Mouse (Mus musculus): ENCODE measurements at regions not wholly inside any gene's neighbourhood (a gene's known extent, or its start where the extent isn't known, plus 50 kb on each side); places are given as distances from the start of the nearest gene placed in this dataset.
A peak's percentile ranks its signal among the peaks of the same experiment; 100 is the strongest.

GRCm38 (mm10) chr11:25538641-25539258 is 671.8 kb downstream of the 5730522E02Rik start:
- DNase-seq (ENCODE audit: low spot score) = no peak

GRCm38 (mm10) chr11:25536069-25536468 is 674.5 kb downstream of the 5730522E02Rik start:
- DNase-seq (ENCODE audit: low spot score) = no peak

GRCm38 (mm10) chr11:25533081-25533480 is 677.5 kb downstream of the 5730522E02Rik start:
- no peak for DNase-seq (ENCODE audit: low spot score)

- DNase-seq (ENCODE audit: low spot score) = no peak
Measured at GRCm38 (mm10) chr11:25531668-25532398, 678.7 kb downstream of the 5730522E02Rik start.

- no peak for DNase-seq (ENCODE audit: low spot score)
Measured at GRCm38 (mm10) chr11:25528056-25528455, 682.5 kb downstream of the 5730522E02Rik start.

- DNase-seq (ENCODE audit: low spot score) = no peak
Measured at GRCm38 (mm10) chr11:25518903-25519302, 691.7 kb downstream of the 5730522E02Rik start.

- no peak for DNase-seq (ENCODE audit: low spot score)
Measured at GRCm38 (mm10) chr11:25518131-25518530, 692.4 kb downstream of the 5730522E02Rik start.

- no peak for DNase-seq (ENCODE audit: low spot score)
Measured at GRCm38 (mm10) chr11:25505500-25505899, 705.1 kb downstream of the 5730522E02Rik start.

GRCm38 (mm10) chr11:25473682-25474365 is 736.7 kb downstream of the 5730522E02Rik start:
- DNase-seq (ENCODE audit: low spot score) = no peak

GRCm38 (mm10) chr11:25469819-25470218 is 740.7 kb downstream of the 5730522E02Rik start:
- no peak for DNase-seq (ENCODE audit: low spot score)

GRCm38 (mm10) chr11:25437206-25437605 is 773.4 kb downstream of the 5730522E02Rik start:
- no peak for DNase-seq (ENCODE audit: low spot score)

GRCm38 (mm10) chr11:25435645-25436044 is 774.9 kb downstream of the 5730522E02Rik start:
- no peak for DNase-seq (ENCODE audit: low spot score)

- DNase-seq (ENCODE audit: low spot score) = no peak
Measured at GRCm38 (mm10) chr11:25423186-25423585, 787.4 kb downstream of the 5730522E02Rik start.

- DNase-seq (ENCODE audit: low spot score) = no peak
Measured at GRCm38 (mm10) chr11:25421486-25421885, 789.1 kb downstream of the 5730522E02Rik start.

GRCm38 (mm10) chr11:25410403-25411090 is 800.0 kb downstream of the 5730522E02Rik start:
- DNase-seq (ENCODE audit: low spot score) = no peak

GRCm38 (mm10) chr11:25391649-25392048 is 818.9 kb downstream of the 5730522E02Rik start:
- no peak for DNase-seq (ENCODE audit: low spot score)

- no peak for DNase-seq (ENCODE audit: low spot score)
Measured at GRCm38 (mm10) chr11:25367111-25367510, 843.5 kb downstream of the 5730522E02Rik start.

- no peak for DNase-seq (ENCODE audit: low spot score)
Measured at GRCm38 (mm10) chr11:25365433-25365832, 845.1 kb downstream of the 5730522E02Rik start.

- DNase-seq (ENCODE audit: low spot score) = no peak
Measured at GRCm38 (mm10) chr11:25359723-25360122, 850.8 kb downstream of the 5730522E02Rik start.

GRCm38 (mm10) chr11:25357717-25358411 is 852.7 kb downstream of the 5730522E02Rik start:
- no peak for DNase-seq (ENCODE audit: low spot score)

- DNase-seq (ENCODE audit: low spot score) = peak; percentile 40
Measured at GRCm38 (mm10) chr11:25356671-25357586, 853.6 kb downstream of the 5730522E02Rik start.
